Mouse (Mus musculus) hindbrain, embryonic 14.5 days (tissue): ENCODE data around the gene Atg9b. TPM values are rescaled to one million over a fixed set of nuclear protein-coding genes. Genes with fewer than 3 reads are reported as not detected.

Source experiments
- ATAC-seq: fragments of 200-750 bp; cut with Nextera tagmentation; 2 replicates; pipeline ENCODE4 v1.8.0; 2017; ENCODE audit warnings: moderate number of reproducible peaks, mild to moderate bottlenecking, moderate TSS enrichment, moderate library complexity; ENCODE audit not compliant: low FRiP score
- DNase-seq: peaks from one replicate; pipeline ENCODE4 v3.0.0-alpha.2; 2015; ENCODE audit warnings: low spot score
- H3K27ac ChIP-seq: fragments of 300-500 bp; sonication (generic); 2 replicates; pipeline ENCODE4 v1.5.1; 2014; ENCODE audit warnings: mild to moderate bottlenecking, moderate library complexity
- H3K27me3 ChIP-seq: fragments of 300-500 bp; sonication (generic); 2 replicates; pipeline ENCODE4 v1.6.1; 2014; ENCODE audit warnings: mild to moderate bottlenecking, low read length, mixed read lengths; ENCODE audit not compliant: control insufficient read depth, insufficient read depth
- H3K36me3 ChIP-seq: fragments of 300-500 bp; sonication (generic); replicated peaks from 2 replicates; pipeline ENCODE4 v1.6.1; 2014; ENCODE audit not compliant: control insufficient read depth, insufficient read depth
- H3K4me1 ChIP-seq: fragments of 300-500 bp; sonication (generic); replicated peaks from 2 replicates; pipeline ENCODE4 v1.6.1; 2014; ENCODE audit warnings: antibody characterized with exemption, low read length, mixed read lengths; ENCODE audit not compliant: control insufficient read depth, insufficient read depth
- H3K4me2 ChIP-seq: fragments of 300-500 bp; sonication (generic); replicated peaks from 2 replicates; pipeline ENCODE4 v1.6.1; 2014; ENCODE audit warnings: mild to moderate bottlenecking, moderate library complexity
- H3K4me3 ChIP-seq: fragments of 300-500 bp; sonication (generic); replicated peaks from 2 replicates; pipeline ENCODE4 v1.5.1; 2014; ENCODE audit warnings: mild to moderate bottlenecking, low read length
- H3K9ac ChIP-seq: fragments of 300-500 bp; sonication (generic); 2 replicates; pipeline ENCODE4 v1.6.1; 2014
- H3K9me3 ChIP-seq: fragments of 300-500 bp; sonication (generic); 2 replicates; pipeline ENCODE4 v1.6.1; 2016; ENCODE audit warnings: low read length; ENCODE audit not compliant: control insufficient read depth
- WGBS: fragments of 180-500 bp; shearing (Covaris S2); extraction: QIAGEN DNeasy Blood & Tissue Kit; methylation state at CpG from one replicate; pipeline ENCODE4 v1.1.7; 2014; 5-methylcytosine and 5-hydroxymethylcytosine counted together
- polyA plus RNA-seq: library from polyadenylated mRNA; unstranded; fragments of >200 nt; fragmentation: Nextera tagmentation; extraction: Ambion mirVana; gene quantifications from 2 replicates; pipeline ENCODE4 v1.2.1, GENCODE M21; 2014

Atg9b gene
- polyA plus RNA-seq, 1 experiment from 2014 or later: 1.6 TPM

DNA sequence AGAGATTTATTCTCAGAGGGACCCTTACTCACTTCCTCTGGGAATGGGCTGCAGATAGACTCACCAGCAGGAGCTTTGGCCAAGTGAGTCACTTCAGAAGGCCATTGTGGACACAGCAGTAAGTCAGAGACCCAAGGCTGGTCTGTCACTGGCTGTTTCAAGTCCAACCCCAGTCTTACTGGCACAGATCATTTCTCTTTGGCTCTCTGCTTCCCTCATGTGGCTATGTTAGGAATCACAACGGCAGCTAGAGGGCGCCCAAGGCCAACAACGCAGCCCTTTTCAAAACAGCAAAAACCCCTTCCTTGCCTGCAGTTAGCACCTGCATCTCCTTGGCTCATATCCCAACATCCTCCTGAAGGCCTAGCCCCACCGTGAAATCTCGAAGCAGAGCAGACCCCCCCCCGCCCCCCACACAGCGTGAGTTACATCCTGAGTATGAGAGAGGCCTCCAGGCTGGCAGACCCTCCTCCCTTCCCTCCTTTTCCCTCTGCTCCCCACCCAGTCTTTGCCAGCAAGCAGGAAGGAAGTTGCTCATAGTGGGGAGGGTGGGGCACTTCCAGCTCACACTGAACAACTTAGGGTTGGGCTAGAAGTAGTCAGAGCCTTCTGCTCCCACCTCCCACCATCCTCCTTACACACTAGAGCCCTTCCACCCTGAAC, 31.0 kb downstream of the Atg9b start:
- ATAC-seq: peak; percentile 72
- Histone ChIP-seq H3K36me3 (no peaks in the 10 kb centered on the region), H3K4me3 (no peak overlapping the region), H3K9me3 (no peaks in the 10 kb centered on the region), H3K4me2 (no peak overlapping the region), H3K27ac (no peak overlapping the region), H3K9ac (no peak overlapping the region), H3K4me1 (no peaks in the 10 kb centered on the region), H3K27me3 (no peaks in the 10 kb centered on the region)
- WGBS: 0% methylated on average over 7 of the region's 7 CpGs
- peak; percentile 92 for DNase-seq

DNA sequence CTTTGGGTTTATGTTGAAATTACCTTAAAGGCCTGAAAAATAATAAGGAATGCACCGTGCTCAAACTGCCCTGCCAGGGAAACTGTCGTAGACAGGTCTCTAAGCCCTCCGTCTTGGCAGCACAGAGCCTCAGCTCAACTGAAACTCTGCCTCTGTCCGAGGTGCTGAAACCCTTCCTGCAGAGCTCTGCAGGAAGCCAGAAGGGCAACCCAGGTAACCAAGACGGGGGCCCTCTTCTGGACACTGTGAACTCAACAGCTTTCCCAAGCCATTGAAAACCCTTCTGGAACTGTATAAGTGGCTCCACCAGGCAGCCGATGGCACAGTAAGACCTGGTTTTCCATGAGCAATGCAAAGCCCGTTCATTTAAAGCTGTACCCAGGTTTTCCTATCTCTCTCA, 34.5 kb downstream of the Atg9b start:
- Histone ChIP-seq H3K27me3 (no peaks in the 10 kb centered on the region), H3K9me3 (no peaks in the 10 kb centered on the region), H3K4me3 (no peak overlapping the region), H3K4me2 (no peak overlapping the region), H3K36me3 (no peaks in the 10 kb centered on the region), H3K9ac (no peak overlapping the region), H3K27ac (no peak overlapping the region), H3K4me1 (peaks cover 7% of the 10 kb centered on the region)
- WGBS: 16% methylated on average over 7 of the region's 7 CpGs
- DNase-seq: peak; percentile 70
- no peak for ATAC-seq

DNA sequence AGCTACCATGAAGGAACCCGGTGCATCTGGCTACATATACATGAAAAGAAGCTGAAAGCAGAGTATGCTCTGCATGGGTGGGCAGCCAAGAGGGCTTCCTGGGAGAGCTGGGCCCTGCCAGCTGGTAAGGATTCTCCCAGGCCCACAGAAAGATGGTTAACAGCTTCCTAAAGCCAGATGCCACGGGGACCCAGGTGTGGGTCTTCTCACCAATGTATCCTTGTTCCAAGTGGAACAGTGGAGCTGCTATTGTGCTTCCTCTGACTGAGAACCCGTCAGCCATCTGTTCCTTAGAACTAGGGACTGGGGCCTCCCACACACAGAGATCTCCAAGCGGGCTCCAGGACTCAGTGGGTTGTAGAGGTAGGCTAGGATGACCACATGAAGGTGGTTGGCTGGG, 35.2 kb downstream of the Atg9b start:
- no peak for DNase-seq
- Histone ChIP-seq H3K4me3 (no peak overlapping the region), H3K36me3 (no peaks in the 10 kb centered on the region), H3K27ac (no peak overlapping the region), H3K9me3 (no peaks in the 10 kb centered on the region), H3K27me3 (no peaks in the 10 kb centered on the region), H3K4me2 (no peak overlapping the region), H3K4me1 (peaks cover 14% of the 10 kb centered on the region), H3K9ac (no peak overlapping the region)
- no peak for ATAC-seq
- 47% methylated on average over 4 of the region's 4 CpGs for WGBS

- H3K4me2 ChIP-seq: no peak overlapping the region
- no peak for ATAC-seq
- WGBS: 26% methylated on average over 4 of the region's 4 CpGs
- no peak overlapping the region for H3K9ac ChIP-seq
- no peaks in the 10 kb centered on the region for H3K36me3 ChIP-seq
- H3K4me1 ChIP-seq: peaks cover 39% of the 10 kb centered on the region
- no peak for DNase-seq
- no peaks in the 10 kb centered on the region for H3K9me3 ChIP-seq
- peak overlapping the region; percentile 94 for H3K27ac ChIP-seq
- H3K27me3 ChIP-seq: 0 out of 2 replicates have a peak, but pooled peaks cover 3% of the 10 kb centered on the region
- H3K4me3 ChIP-seq: no peak overlapping the region
These were observed 38.6 kb downstream of the Atg9b start for GRCm38 (mm10) chr5:24353327-24353726.

GRCm38 (mm10) chr5:24352251-24352859, 39.6 kb downstream of the Atg9b start:
- WGBS: 1% methylated on average over 22 of the region's 24 CpGs
- H3K4me3 ChIP-seq: peak overlapping the region; percentile 84
- 0 out of 2 replicates have a peak, but pooled peaks cover 3% of the 10 kb centered on the region for H3K27me3 ChIP-seq
- peak overlapping the region; percentile 97 for H3K4me2 ChIP-seq
- DNase-seq: no peak
- H3K9ac ChIP-seq: peak overlapping the region; percentile 89
- peak; percentile 38 for ATAC-seq
- H3K36me3 ChIP-seq: no peaks in the 10 kb centered on the region
- H3K4me1 ChIP-seq: peaks cover 48% of the 10 kb centered on the region
- H3K27ac ChIP-seq: peak overlapping the region; percentile 94
- no peaks in the 10 kb centered on the region for H3K9me3 ChIP-seq

- no peaks in the 10 kb centered on the region for H3K36me3 ChIP-seq
- H3K9ac ChIP-seq: peak overlapping the region; percentile 89
- H3K4me3 ChIP-seq: peak overlapping the region; percentile 84
- peak overlapping the region; percentile 97 for H3K4me2 ChIP-seq
- ATAC-seq: peak; percentile 89
- 0 out of 2 replicates have a peak, but pooled peaks cover 3% of the 10 kb centered on the region for H3K27me3 ChIP-seq
- 2% methylated on average over 31 of the region's 41 CpGs for WGBS
- peaks cover 48% of the 10 kb centered on the region for H3K4me1 ChIP-seq
- H3K27ac ChIP-seq: peak overlapping the region; percentile 94
- H3K9me3 ChIP-seq: no peaks in the 10 kb centered on the region
- DNase-seq: peak; percentile 87
These were observed 40.2 kb downstream of the Atg9b start for GRCm38 (mm10) chr5:24351701-24352171.

DNA sequence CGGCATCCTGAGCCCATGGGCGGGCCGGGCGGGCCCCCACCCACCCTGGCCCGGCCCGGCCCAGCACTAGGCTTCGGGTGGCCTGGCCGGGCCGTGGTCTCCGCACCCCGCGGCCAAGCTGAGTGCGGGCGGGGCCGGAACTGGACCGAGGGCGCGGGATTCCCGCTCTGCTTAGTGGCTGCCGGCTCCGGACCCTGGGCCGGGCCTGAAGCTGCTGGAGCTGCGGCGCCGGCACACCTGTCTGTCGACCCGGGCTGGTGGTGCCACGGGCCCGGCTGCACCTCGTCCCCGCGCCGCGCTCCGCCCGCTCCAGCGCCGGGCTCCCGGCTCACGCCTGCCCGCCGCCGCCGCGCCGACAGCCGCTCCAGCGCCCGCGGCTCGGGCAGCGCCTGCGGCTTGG, 40.7 kb downstream of the Atg9b start, which contains the start of gene Kcnh2:
Kcnh2 (minus strand) TSS at position 327 of the 400 bp plus-strand sequence.
- Histone ChIP-seq H3K4me1 (peaks cover 48% of the 10 kb centered on the region), H3K4me2 (peak within 1 kb of the TSS; percentile 97), H3K27ac (peak within 1 kb of the TSS; percentile 94), H3K36me3 (peaks cover under 1% of the 10 kb centered on the region; the same call in 1 of the 2 replicates), H3K4me3 (peak within 1 kb of the TSS; percentile 84), H3K9ac (peak within 1 kb of the TSS; percentile 89), H3K27me3 (0 out of 2 replicates have a peak, but pooled peaks cover 3% of the 10 kb centered on the region), H3K9me3 (no peaks in the 10 kb centered on the region)
- no peak for DNase-seq
- peak; percentile 59 for ATAC-seq
- 0% methylated on average over 28 of the region's 53 CpGs for WGBS

DNA sequence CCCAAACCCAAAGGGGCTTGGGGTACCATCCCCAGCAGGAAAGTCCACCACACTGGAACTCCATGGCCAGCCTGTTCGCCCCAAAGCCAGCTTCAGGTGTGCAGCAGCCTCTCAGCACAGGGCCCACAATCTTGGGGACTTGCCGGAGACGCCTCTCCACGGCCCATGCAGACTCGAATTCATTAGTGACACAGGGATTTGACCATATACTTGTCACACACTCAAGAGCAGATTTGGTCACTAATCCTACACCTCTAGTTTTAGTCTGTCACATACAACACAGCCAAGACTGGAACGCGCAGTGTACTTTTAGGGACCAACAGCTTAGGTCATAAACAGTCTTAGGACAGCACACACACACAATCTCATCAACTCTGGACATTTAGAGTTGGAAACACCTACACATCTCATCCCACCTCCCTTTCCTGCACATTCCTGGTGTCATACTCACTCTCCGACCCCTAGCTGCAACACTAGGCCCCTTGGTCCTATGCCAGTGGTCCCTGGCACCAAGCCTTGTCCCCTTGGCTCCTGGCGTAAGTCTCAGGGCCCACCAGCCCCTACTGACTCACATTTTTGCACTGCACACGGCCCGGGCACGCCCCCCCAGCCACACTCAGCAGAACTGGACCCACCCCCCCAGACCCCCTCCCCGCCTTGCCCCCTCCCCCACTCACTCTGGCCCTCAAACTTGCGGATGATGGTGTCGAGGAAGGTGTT, 41.3 kb downstream of the Atg9b start:
- H3K27ac ChIP-seq: peak overlapping the region; percentile 94; the same call in 1 of the 2 replicates
- 36% methylated on average over 12 of the region's 15 CpGs for WGBS
- peak overlapping the region; percentile 84 for H3K4me3 ChIP-seq
- 0 out of 2 replicates have a peak, but pooled peaks cover 3% of the 10 kb centered on the region for H3K27me3 ChIP-seq
- no peaks in the 10 kb centered on the region for H3K9me3 ChIP-seq
- peak overlapping the region; percentile 89 for H3K9ac ChIP-seq
- ATAC-seq (no peak), DNase-seq (no peak)
- peak overlapping the region; percentile 97 for H3K4me2 ChIP-seq
- H3K36me3 ChIP-seq: peaks cover 6% of the 10 kb centered on the region; the same call in 1 of the 2 replicates
- H3K4me1 ChIP-seq: peaks cover 48% of the 10 kb centered on the region

GRCm38 (mm10) chr5:24350073-24350472, 41.9 kb downstream of the Atg9b start:
- peak overlapping the region; percentile 84 for H3K4me3 ChIP-seq
- DNase-seq (no peak), ATAC-seq (no peak)
- no peak overlapping the region for H3K27ac ChIP-seq
- H3K9ac ChIP-seq: peak overlapping the region; percentile 89
- H3K36me3 ChIP-seq: peaks cover 6% of the 10 kb centered on the region; the same call in 1 of the 2 replicates
- H3K27me3 ChIP-seq: 0 out of 2 replicates have a peak, but pooled peaks cover 3% of the 10 kb centered on the region
- 42% methylated on average over 3 of the region's 3 CpGs for WGBS
- H3K9me3 ChIP-seq: no peaks in the 10 kb centered on the region
- H3K4me2 ChIP-seq: peak overlapping the region; percentile 97
- peaks cover 54% of the 10 kb centered on the region for H3K4me1 ChIP-seq
